Mouse (Mus musculus) CH12.LX (cell line): Measurements from ENCODE around the gene Afap1.

Experiments used
- CTCF ChIP-seq, 2 experiments: IDR thresholded peaks in 1 of 2; conservative IDR thresholded peaks in 1 of 2; 2 replicates each; pipeline ENCODE4 v1.5.1; 2011 to 2012; ENCODE audit warnings: low read depth in 2 of 2, low read length in 2 of 2, improper control_type of control experiment in 1 of 2, inconsistent platforms in 1 of 2, mild to moderate bottlenecking in 1 of 2, moderate library complexity in 1 of 2
- HCFC1 ChIP-seq: IDR thresholded peaks from 2 replicates; pipeline ENCODE4 v1.6.1; 2012; ENCODE audit warnings: low read depth, mild to moderate bottlenecking, inconsistent platforms, low read length, improper control_type of control experiment
- TCF12 ChIP-seq: IDR thresholded peaks from 2 replicates; pipeline ENCODE4 v1.6.1; 2014; ENCODE audit warnings: low read depth, mild to moderate bottlenecking, inconsistent platforms, low read length, improper control_type of control experiment
- USF1 ChIP-seq: IDR thresholded peaks from 2 replicates; pipeline ENCODE4 v1.6.1; 2014; ENCODE audit warnings: low read depth, mild to moderate bottlenecking, inconsistent platforms, low read length, improper control_type of control experiment

DNA sequence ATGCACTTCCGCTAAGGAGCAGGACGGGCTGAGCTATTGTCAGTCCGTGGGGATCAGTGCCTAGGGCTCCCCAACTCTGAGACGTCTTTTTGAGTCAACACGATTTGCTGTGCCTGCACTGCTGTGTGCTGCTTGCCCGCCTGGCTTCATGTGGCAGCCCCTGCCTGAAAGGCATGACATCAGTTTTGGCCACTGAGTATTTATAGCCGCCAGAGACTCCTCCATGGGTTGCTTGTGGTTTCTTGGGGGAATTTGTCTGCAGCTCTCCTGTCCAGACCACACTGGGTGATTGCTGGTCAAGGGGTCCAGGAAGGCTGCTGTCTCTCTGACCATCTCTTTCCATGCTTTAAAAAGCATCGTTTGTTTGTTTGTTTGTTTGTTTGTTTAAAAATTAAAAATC, 12.2 kb downstream of the Afap1 start:
- no peak for TF ChIP-seq USF1
- TF ChIP-seq CTCF (conservative IDR thresholded peaks at IDR 0.05 in 1 of 2, IDR thresholded peaks at IDR 0.05 in 1 of 2; ENCODE audit: low read depth in 2 of 2, low read length in 2 of 2), result no peak
- TF ChIP-seq HCFC1, result no peak
- peak; percentile 62 for TF ChIP-seq TCF12
